Mouse (Mus musculus): ENCODE data around the gene Actg2. TPM values are rescaled to one million over a fixed set of nuclear protein-coding genes. Genes with fewer than 3 reads are reported as not detected.

The Actg2 gene
- total and polyA plus RNA-seq, 3 experiments, result 0.07 to 0.27 TPM; not detected in 1

- Histone ChIP-seq H3K4me1 (ENCODE audit: control insufficient read depth in 1 of 2, insufficient read depth in 2 of 2, low read length in 2 of 2) (peaks cover 2 to 3% of the 10 kb centered on the region in 2 experiments; a peak in 3 of 4 replicates), H3K9ac (ENCODE audit: control insufficient read depth, low read depth, low read length, poor library complexity, severe bottlenecking) (no peak overlapping the region), H3K9me3 (replicated peaks; ENCODE audit: insufficient read depth, low read length) (no peaks in the 10 kb centered on the region), H3K4me3 (ENCODE audit: control insufficient read depth in 1 of 2, insufficient read depth in 1 of 2, low read depth in 2 of 2, low read length in 2 of 2) (no peak overlapping the region), H3K79me2 (ENCODE audit: control insufficient read depth, insufficient read depth, low read length, poor library complexity) (no peaks in the 10 kb centered on the region; the same call in 1 of the 2 replicates), H3K36me3 (ENCODE audit: control insufficient read depth in 1 of 2, insufficient read depth in 2 of 2, low read length in 2 of 2) (peaks cover 0 to 3% of the 10 kb centered on the region in 2 experiments; a peak in 2 of 4 replicates), H3K27ac (ENCODE audit: control insufficient read depth, low read depth, low read length) (no peak overlapping the region), H3K27me3 (ENCODE audit: control insufficient read depth in 1 of 2, insufficient read depth in 2 of 2, low read length in 2 of 2) (no peaks in the 10 kb centered on the region)
- no peak for TF ChIP-seq MXI1 (IDR thresholded peaks at IDR 0.05; ENCODE audit: low read depth, low read length)
- TF ChIP-seq CTCF (IDR thresholded peaks at IDR 0.05 in 2 of 3, conservative IDR thresholded peaks at IDR 0.05 in 1 of 3; ENCODE audit: control insufficient read depth in 1 of 3, insufficient read depth in 1 of 3, low read depth in 2 of 3, low read length in 3 of 3, poor library complexity in 1 of 3, severe bottlenecking in 1 of 3), result peak; percentile 64 to 67 (median 65)
- TF ChIP-seq TBP (IDR thresholded peaks at IDR 0.05; ENCODE audit: low read depth, low read length), result no peak
- TF ChIP-seq SMC3 (IDR thresholded peaks at IDR 0.05; ENCODE audit: low read depth, low read length), result peak; percentile 62
- TF ChIP-seq RAD21 (IDR thresholded peaks at IDR 0.05; ENCODE audit: low read depth, low read length), result peak; percentile 56
- peak; percentile 26; the same call in 1 of the 2 replicates for TF ChIP-seq ZC3H11A (IDR thresholded peaks at IDR 0.05; ENCODE audit: low read depth, low read length)
- peak; percentile 44 for DNase-seq (ENCODE audit: low read depth, low spot score)
Measured at GRCm38 (mm10) chr6:83500462-83500861, 35.6 kb downstream of the Actg2 start.

DNA sequence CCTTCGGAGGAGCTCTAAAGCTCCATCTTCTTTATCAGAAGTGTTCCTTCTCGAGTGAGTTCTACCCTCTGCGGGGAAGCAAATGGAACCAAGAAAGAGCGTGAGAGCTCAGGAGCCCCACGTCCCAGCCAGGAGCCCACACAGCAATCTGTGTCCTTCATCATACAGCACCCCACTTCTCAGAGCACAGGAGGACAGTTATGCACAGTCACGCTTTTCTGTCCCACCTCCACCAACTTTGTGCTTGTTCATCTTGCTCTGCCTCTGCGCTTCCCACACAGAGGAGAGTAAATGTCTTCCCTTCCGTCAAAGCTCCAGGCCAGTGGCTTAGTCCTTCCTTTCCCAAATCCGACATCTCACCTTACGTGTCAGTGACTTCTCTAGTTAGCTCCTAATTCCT, 37.0 kb downstream of the Actg2 start:
- TF ChIP-seq CHD1 (IDR thresholded peaks at IDR 0.05; ENCODE audit: low read depth, low read length) (no peak), POLR2A (IDR thresholded peaks at IDR 0.05; ENCODE audit: control insufficient read depth in 1 of 2, insufficient read depth in 1 of 2, low read depth in 1 of 2, low read length in 2 of 2, poor library complexity in 1 of 2) (no peak), NELFE (IDR thresholded peaks at IDR 0.05; ENCODE audit: low read depth, low read length) (no peak), MYB (IDR thresholded peaks at IDR 0.05; ENCODE audit: low read depth, low read length) (no peak), KAT2A (conservative IDR thresholded peaks at IDR 0.05; ENCODE audit: low read depth, low read length) (no peak), GATA1 (IDR thresholded peaks at IDR 0.05; ENCODE audit: low read depth, low read length) (no peak)
- Histone ChIP-seq H3K79me2 (ENCODE audit: control insufficient read depth, insufficient read depth, low read length, poor library complexity) (no peaks in the 10 kb centered on the region), H3K4me3 (ENCODE audit: control insufficient read depth in 1 of 2, insufficient read depth in 1 of 2, low read depth in 2 of 2, low read length in 2 of 2) (no peak overlapping the region), H3K9me3 (replicated peaks; ENCODE audit: insufficient read depth, low read length) (no peaks in the 10 kb centered on the region), H3K36me3 (ENCODE audit: control insufficient read depth in 1 of 2, insufficient read depth in 2 of 2, low read length in 2 of 2) (no peaks in the 10 kb centered on the region), H3K27ac (ENCODE audit: control insufficient read depth, low read depth, low read length) (no peak overlapping the region), H3K27me3 (ENCODE audit: control insufficient read depth in 1 of 2, insufficient read depth in 2 of 2, low read length in 2 of 2) (no peaks in the 10 kb centered on the region), H3K9ac (ENCODE audit: control insufficient read depth, low read depth, low read length, poor library complexity, severe bottlenecking) (no peak overlapping the region), H3K4me1 (ENCODE audit: control insufficient read depth in 1 of 2, insufficient read depth in 2 of 2, low read length in 2 of 2) (no peaks in the 10 kb centered on the region)
- no peak for DNase-seq (ENCODE audit: low read depth, low spot score)

- H3K27me3 ChIP-seq (ENCODE audit: control insufficient read depth in 1 of 2, insufficient read depth in 2 of 2, low read length in 2 of 2), result no peaks in the 10 kb centered on the region
- no peak overlapping the region for H3K27ac ChIP-seq (ENCODE audit: control insufficient read depth, low read depth, low read length)
- H3K4me3 ChIP-seq (ENCODE audit: control insufficient read depth in 1 of 2, insufficient read depth in 1 of 2, low read depth in 2 of 2, low read length in 2 of 2), result no peak overlapping the region
- H3K36me3 ChIP-seq (ENCODE audit: control insufficient read depth in 1 of 2, insufficient read depth in 2 of 2, low read length in 2 of 2), result no peaks in the 10 kb centered on the region; a peak in 1 of 4 replicates
- H3K9me3 ChIP-seq (replicated peaks; ENCODE audit: insufficient read depth, low read length), result no peaks in the 10 kb centered on the region
- no peak for DNase-seq (ENCODE audit: low read depth, low spot score)
- no peak overlapping the region for H3K9ac ChIP-seq (ENCODE audit: control insufficient read depth, low read depth, low read length, poor library complexity, severe bottlenecking)
- no peaks in the 10 kb centered on the region for H3K79me2 ChIP-seq (ENCODE audit: control insufficient read depth, insufficient read depth, low read length, poor library complexity)
- H3K4me1 ChIP-seq (ENCODE audit: control insufficient read depth in 1 of 2, insufficient read depth in 2 of 2, low read length in 2 of 2), result no peaks in the 10 kb centered on the region
- TF ChIP-seq CHD1 (IDR thresholded peaks at IDR 0.05; ENCODE audit: low read depth, low read length), result no peak
- no peak for TF ChIP-seq ZMIZ1 (IDR thresholded peaks at IDR 0.05; ENCODE audit: low read depth, low read length)
- TF ChIP-seq BHLHE40 (IDR thresholded peaks at IDR 0.05; ENCODE audit: borderline replicate concordance, low read depth, low read length), result no peak
- TF ChIP-seq KAT2A (conservative IDR thresholded peaks at IDR 0.05; ENCODE audit: low read depth, low read length), result no peak
- TF ChIP-seq MXI1 (IDR thresholded peaks at IDR 0.05; ENCODE audit: low read depth, low read length), result no peak
- TF ChIP-seq POLR2A (IDR thresholded peaks at IDR 0.05; ENCODE audit: control insufficient read depth in 1 of 2, insufficient read depth in 1 of 2, low read depth in 1 of 2, low read length in 2 of 2, poor library complexity in 1 of 2), result no peak
- no peak for TF ChIP-seq TBP (IDR thresholded peaks at IDR 0.05; ENCODE audit: low read depth, low read length)
- TF ChIP-seq ETS1 (IDR thresholded peaks at IDR 0.05; ENCODE audit: low read depth, low read length), result no peak
- no peak for TF ChIP-seq MAX (IDR thresholded peaks at IDR 0.05; ENCODE audit: low read length)
- TF ChIP-seq POLR2AphosphoS2 (IDR thresholded peaks at IDR 0.05; ENCODE audit: low read length), result no peak
- TF ChIP-seq TCF12 (IDR thresholded peaks at IDR 0.05; ENCODE audit: low read depth, low read length), result no peak
- no peak for TF ChIP-seq POLR2AphosphoS5 (IDR thresholded peaks at IDR 0.05; ENCODE audit: borderline replicate concordance, low read depth, low read length)
- TF ChIP-seq TAL1 (IDR thresholded peaks at IDR 0.05; ENCODE audit: low read length), result no peak
- no peak for TF ChIP-seq ZC3H11A (IDR thresholded peaks at IDR 0.05; ENCODE audit: low read depth, low read length)
- TF ChIP-seq JUND (IDR thresholded peaks at IDR 0.05; ENCODE audit: low read depth, low read length), result no peak
- TF ChIP-seq MAFK (IDR thresholded peaks at IDR 0.05; ENCODE audit: borderline replicate concordance, low read depth, low read length), result no peak
- no peak for TF ChIP-seq ELF1 (IDR thresholded peaks at IDR 0.05; ENCODE audit: low read depth, low read length)
- no peak for TF ChIP-seq ZNF384 (IDR thresholded peaks at IDR 0.05; ENCODE audit: low read depth, low read length)
Measured at GRCm38 (mm10) chr6:83496753-83497710, 39.0 kb downstream of the Actg2 start.

All from MEL (cell line).